Comparison of ENCODE assay signal across 28 mouse cellular contexts in the genomic region with DNA sequence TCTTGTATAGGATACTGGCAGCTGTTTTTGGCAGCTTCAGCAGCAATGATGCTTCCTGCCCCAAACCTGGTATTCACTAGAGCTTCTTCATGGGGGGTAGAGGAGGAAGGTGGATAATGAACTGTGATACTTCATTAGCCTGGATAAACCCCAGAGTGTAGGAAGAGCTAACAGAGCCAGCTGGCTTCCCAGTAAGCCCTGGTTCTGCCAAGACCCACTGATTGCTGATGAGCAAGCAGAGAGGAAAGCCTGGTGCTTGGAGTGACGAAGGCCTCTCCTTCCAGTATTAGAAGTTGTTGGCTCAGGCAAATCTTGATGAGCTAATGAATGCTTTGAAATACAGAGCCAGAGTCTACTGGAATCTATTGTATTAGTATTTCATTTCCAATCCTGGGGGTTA.
DNase-seq lines count a peak whose midpoint lies in the region; ATAC-seq and TF ChIP-seq lines count a peak whose summit lies in the region.
"Had no signal": no experiment of that assay in that cellular context is flagged by ENCODE, and none has a peak within 500 bp of the region (broad histone marks: within the 10 kb centered on the region; RNA-seq: fewer than 3 reads in every experiment).

No protein-coding gene starts in this region.

- H3K4me2 ChIP-seq in forebrain, embryonic 16.5 days (ENCODE audit: low read length) = no peak overlapping the region
- H3K4me2 ChIP-seq in forebrain, embryonic 13.5 days = no peak overlapping the region
- H3K4me2 ChIP-seq in midbrain, postnatal 0 days (ENCODE audit: low read depth, low read length, poor library complexity, severe bottlenecking) = no peak overlapping the region
- H3K4me2 ChIP-seq: embryonic facial prominence, embryonic 13.5 days; heart, embryonic 15.5 days; hindbrain, embryonic 13.5 days; intestine, embryonic 15.5 days; limb, embryonic 13.5 days; liver, embryonic 11.5 days; neural tube, embryonic 13.5 days had no signal

- TF ChIP-seq CTCF in midbrain, postnatal 0 days (IDR thresholded peaks at IDR 0.05) = no peak

- peak; percentile 56; the same call in 1 of the 2 replicates for ATAC-seq in cerebellum, adult (ENCODE audit: insufficient number of reproducible peaks, low FRiP score, low TSS enrichment)
- ATAC-seq in forebrain, embryonic 16.5 days = peak; percentile 43; the same call in 1 of the 2 replicates
- ATAC-seq in forebrain, embryonic 13.5 days = no peak
- no peak for ATAC-seq in midbrain, postnatal 0 days (ENCODE audit: low FRiP score)
- ATAC-seq: activated CD4-positive, CD25-positive, alpha-beta regulatory T cell, adult 4 months; intestine, embryonic 15.5 days had no signal

- WGBS in forebrain, embryonic 16.5 days = 67% methylated on average over 1 of the region's 1 CpGs
- WGBS in forebrain, embryonic 13.5 days = 72% methylated on average over 1 of the region's 1 CpGs
- 71% methylated on average over 1 of the region's 1 CpGs for WGBS in midbrain, postnatal 0 days
- 83% methylated on average over 1 of the region's 1 CpGs for WGBS in midbrain, embryonic 10.5 days

- H3K27ac ChIP-seq in forebrain, embryonic 16.5 days (ENCODE audit: low read length) = no peak overlapping the region
- H3K27ac ChIP-seq in forebrain, embryonic 13.5 days = no peak overlapping the region
- no peak overlapping the region for H3K27ac ChIP-seq in midbrain, postnatal 0 days (ENCODE audit: low read depth, low read length)
- no peak overlapping the region for H3K27ac ChIP-seq in midbrain, embryonic 10.5 days (replicated peaks)
- H3K27ac ChIP-seq: embryonic facial prominence, embryonic 13.5 days; forebrain, embryonic 10.5 days; heart, embryonic 10.5 days; heart, embryonic 15.5 days; hindbrain, embryonic 13.5 days; intestine, embryonic 15.5 days; limb, embryonic 13.5 days; neural tube, embryonic 13.5 days had no signal

- H3K36me3 ChIP-seq in forebrain, embryonic 16.5 days (ENCODE audit: control insufficient read depth, insufficient read depth) = no peaks in the 10 kb centered on the region
- H3K36me3 ChIP-seq in forebrain, embryonic 13.5 days (ENCODE audit: poor library complexity, severe bottlenecking) = no peaks in the 10 kb centered on the region
- no peaks in the 10 kb centered on the region for H3K36me3 ChIP-seq in midbrain, postnatal 0 days (ENCODE audit: insufficient read depth, low read length)
- H3K36me3 ChIP-seq in midbrain, embryonic 10.5 days = no peaks in the 10 kb centered on the region
- H3K36me3 ChIP-seq: embryonic facial prominence, embryonic 13.5 days; forebrain, embryonic 10.5 days; heart, embryonic 10.5 days; heart, embryonic 15.5 days; hindbrain, embryonic 13.5 days; intestine, embryonic 15.5 days; limb, embryonic 13.5 days; neural tube, embryonic 13.5 days had no signal

- H3K27me3 ChIP-seq in forebrain, embryonic 16.5 days (replicated peaks; ENCODE audit: control insufficient read depth, insufficient read depth, low read length) = no peaks in the 10 kb centered on the region
- H3K27me3 ChIP-seq in forebrain, embryonic 13.5 days = no peaks in the 10 kb centered on the region
- no peaks in the 10 kb centered on the region for H3K27me3 ChIP-seq in midbrain, postnatal 0 days (ENCODE audit: insufficient read depth, low read length)
- no peaks in the 10 kb centered on the region for H3K27me3 ChIP-seq in midbrain, embryonic 10.5 days (ENCODE audit: low read depth, poor library complexity, severe bottlenecking)
- H3K27me3 ChIP-seq: CH12.LX; embryonic facial prominence, embryonic 13.5 days; heart, embryonic 15.5 days; hindbrain, embryonic 13.5 days; intestine, embryonic 15.5 days; limb, embryonic 13.5 days; neural tube, embryonic 13.5 days had no signal

- H3K4me1 ChIP-seq in forebrain, embryonic 16.5 days (replicated peaks; ENCODE audit: control insufficient read depth, insufficient read depth, low read length) = no peaks in the 10 kb centered on the region
- no peaks in the 10 kb centered on the region for H3K4me1 ChIP-seq in forebrain, embryonic 13.5 days
- no peaks in the 10 kb centered on the region for H3K4me1 ChIP-seq in midbrain, postnatal 0 days (ENCODE audit: insufficient read depth, low read length)
- no peaks in the 10 kb centered on the region for H3K4me1 ChIP-seq in midbrain, embryonic 10.5 days
- H3K4me1 ChIP-seq: embryonic facial prominence, embryonic 13.5 days; forebrain, embryonic 10.5 days; heart, embryonic 10.5 days; heart, embryonic 15.5 days; hindbrain, embryonic 13.5 days; intestine, embryonic 15.5 days; limb, embryonic 13.5 days; neural tube, embryonic 13.5 days had no signal

- H3K9ac ChIP-seq in forebrain, embryonic 16.5 days (replicated peaks; ENCODE audit: low read depth, low read length) = no peak overlapping the region
- no peak overlapping the region for H3K9ac ChIP-seq in forebrain, embryonic 13.5 days
- H3K9ac ChIP-seq in midbrain, postnatal 0 days (replicated peaks; ENCODE audit: low read length, poor library complexity, severe bottlenecking) = no peak overlapping the region
- H3K9ac ChIP-seq: embryonic facial prominence, embryonic 13.5 days; heart, embryonic 15.5 days; hindbrain, embryonic 13.5 days; intestine, embryonic 15.5 days; limb, embryonic 13.5 days; neural tube, embryonic 13.5 days had no signal

- H3K4me3 ChIP-seq in forebrain, embryonic 16.5 days (replicated peaks; ENCODE audit: low read length) = no peak overlapping the region
- no peak overlapping the region for H3K4me3 ChIP-seq in forebrain, embryonic 13.5 days
- H3K4me3 ChIP-seq in midbrain, postnatal 0 days (ENCODE audit: low read depth, low read length) = no peak overlapping the region
- no peak overlapping the region for H3K4me3 ChIP-seq in midbrain, embryonic 10.5 days
- H3K4me3 ChIP-seq: embryonic facial prominence, embryonic 13.5 days; forebrain, embryonic 10.5 days; heart, embryonic 10.5 days; heart, embryonic 15.5 days; hindbrain, embryonic 13.5 days; intestine, embryonic 15.5 days; limb, embryonic 13.5 days; neural tube, embryonic 13.5 days had no signal

- no peak for DNase-seq in cerebellum, adult 9-11 months
- peak; percentile 40 for DNase-seq in layer of hippocampus, adult 9-11 months
- DNase-seq in layer of hippocampus, adult 11-12 months (ENCODE audit: low spot score) = no peak
- peak; percentile 6 for DNase-seq in midbrain, postnatal 0 days (ENCODE audit: low spot score)
- DNase-seq in midbrain, embryonic 10.5 days (ENCODE audit: low spot score) = no peak
- DNase-seq: adrenal gland, adult 2 months; adrenal gland, postnatal 36 days; cerebellum, adult 11-12 months; gastrocnemius, postnatal 25 days; heart, adult 11 months; kidney, adult 2 months; kidney, postnatal 36 days; thymus, adult 2 months; thymus, postnatal 36 days had no signal

- H3K9me3 ChIP-seq in forebrain, embryonic 16.5 days (ENCODE audit: control insufficient read depth, low read length) = no peaks in the 10 kb centered on the region
- H3K9me3 ChIP-seq in forebrain, embryonic 13.5 days (replicated peaks) = no peaks in the 10 kb centered on the region
- no peaks in the 10 kb centered on the region for H3K9me3 ChIP-seq in midbrain, postnatal 0 days (ENCODE audit: low read length)
- H3K9me3 ChIP-seq in midbrain, embryonic 10.5 days (replicated peaks) = no peaks in the 10 kb centered on the region
- H3K9me3 ChIP-seq: embryonic facial prominence, embryonic 13.5 days; forebrain, embryonic 10.5 days; heart, embryonic 10.5 days; heart, embryonic 15.5 days; hindbrain, embryonic 13.5 days; intestine, embryonic 15.5 days; limb, embryonic 13.5 days; neural tube, embryonic 13.5 days had no signal

Comparison
In these comparisons a context has a peak if more than half of its experiments do, and no peak if none do; other contexts are left out.
1. ATAC-seq: peak in cerebellum, adult (single experiment) and forebrain, embryonic 16.5 days (single experiment); none in forebrain, embryonic 13.5 days (single experiment) and midbrain, postnatal 0 days (single experiment).
2. DNase-seq: peak in layer of hippocampus, adult 9-11 months (single experiment) and midbrain, postnatal 0 days (single experiment); none in cerebellum, adult 9-11 months (single experiment), layer of hippocampus, adult 11-12 months (single experiment) and midbrain, embryonic 10.5 days (single experiment).